Mouse (Mus musculus) limb, embryonic 11.5 days (tissue): ENCODE results near the gene Trmt2a. TPM values are rescaled to one million over a fixed set of nuclear protein-coding genes. Genes with fewer than 3 reads are reported as not detected.

Experiments used
- ATAC-seq: fragments of 200-750 bp; cut with Nextera tagmentation; 2 replicates; pipeline ENCODE4 v1.8.0; 2017; ENCODE audit warnings: low read depth; ENCODE audit not compliant: insufficient number of reproducible peaks, low FRiP score, low TSS enrichment
- DNase-seq: peaks from one replicate; pipeline ENCODE4 v3.0.0-alpha.2; 2015; ENCODE audit warnings: low spot score
- H3K27ac ChIP-seq: fragments of 300-500 bp; sonication (generic); replicated peaks from 2 replicates; pipeline ENCODE4 v1.5.1; 2014; ENCODE audit warnings: low read depth, mild to moderate bottlenecking, low read length
- H3K27me3 ChIP-seq: fragments of 300-500 bp; sonication (generic); 2 replicates; pipeline ENCODE4 v1.6.1; 2014; ENCODE audit warnings: mild to moderate bottlenecking, low read length, mixed read lengths; ENCODE audit not compliant: control insufficient read depth, insufficient read depth
- H3K36me3 ChIP-seq: fragments of 300-500 bp; sonication (generic); 2 replicates; pipeline ENCODE4 v1.6.1; 2014; ENCODE audit warnings: mild to moderate bottlenecking, low read length, moderate library complexity, mixed read lengths; ENCODE audit not compliant: control insufficient read depth, insufficient read depth
- H3K4me1 ChIP-seq: fragments of 300-500 bp; sonication (generic); 2 replicates; pipeline ENCODE4 v1.6.1; 2014; ENCODE audit warnings: low read length, mixed read lengths; ENCODE audit not compliant: control insufficient read depth, insufficient read depth
- H3K4me2 ChIP-seq: fragments of 300-500 bp; sonication (generic); 2 replicates; pipeline ENCODE4 v1.6.1; 2014; ENCODE audit warnings: low read depth, mild to moderate bottlenecking, moderate library complexity; ENCODE audit not compliant: severe bottlenecking
- H3K4me3 ChIP-seq: fragments of 300-500 bp; sonication (generic); 2 replicates; pipeline ENCODE4 v1.5.1; 2014; ENCODE audit warnings: low read depth, low read length
- H3K9ac ChIP-seq: fragments of 300-500 bp; sonication (generic); 2 replicates; pipeline ENCODE4 v1.6.1; 2014; ENCODE audit warnings: mild to moderate bottlenecking, low read length
- H3K9me3 ChIP-seq: fragments of 300-500 bp; sonication (generic); 2 replicates; pipeline ENCODE4 v1.6.1; 2016; ENCODE audit warnings: low read length; ENCODE audit not compliant: control insufficient read depth
- WGBS: fragments of 180-500 bp; shearing (Covaris S2); extraction: QIAGEN DNeasy Blood & Tissue Kit; methylation state at CpG from one replicate; pipeline ENCODE4 v1.1.7; 2014; 5-methylcytosine and 5-hydroxymethylcytosine counted together
- polyA plus RNA-seq: library from polyadenylated mRNA; unstranded; fragments of >200 nt; fragmentation: Nextera tagmentation; extraction: Ambion mirVana; gene quantifications from 2 replicates; pipeline ENCODE4 v1.2.1, GENCODE M21; 2014

The Trmt2a gene
- 95.8 and 96.0 TPM in 2 replicates for polyA plus RNA-seq

DNA sequence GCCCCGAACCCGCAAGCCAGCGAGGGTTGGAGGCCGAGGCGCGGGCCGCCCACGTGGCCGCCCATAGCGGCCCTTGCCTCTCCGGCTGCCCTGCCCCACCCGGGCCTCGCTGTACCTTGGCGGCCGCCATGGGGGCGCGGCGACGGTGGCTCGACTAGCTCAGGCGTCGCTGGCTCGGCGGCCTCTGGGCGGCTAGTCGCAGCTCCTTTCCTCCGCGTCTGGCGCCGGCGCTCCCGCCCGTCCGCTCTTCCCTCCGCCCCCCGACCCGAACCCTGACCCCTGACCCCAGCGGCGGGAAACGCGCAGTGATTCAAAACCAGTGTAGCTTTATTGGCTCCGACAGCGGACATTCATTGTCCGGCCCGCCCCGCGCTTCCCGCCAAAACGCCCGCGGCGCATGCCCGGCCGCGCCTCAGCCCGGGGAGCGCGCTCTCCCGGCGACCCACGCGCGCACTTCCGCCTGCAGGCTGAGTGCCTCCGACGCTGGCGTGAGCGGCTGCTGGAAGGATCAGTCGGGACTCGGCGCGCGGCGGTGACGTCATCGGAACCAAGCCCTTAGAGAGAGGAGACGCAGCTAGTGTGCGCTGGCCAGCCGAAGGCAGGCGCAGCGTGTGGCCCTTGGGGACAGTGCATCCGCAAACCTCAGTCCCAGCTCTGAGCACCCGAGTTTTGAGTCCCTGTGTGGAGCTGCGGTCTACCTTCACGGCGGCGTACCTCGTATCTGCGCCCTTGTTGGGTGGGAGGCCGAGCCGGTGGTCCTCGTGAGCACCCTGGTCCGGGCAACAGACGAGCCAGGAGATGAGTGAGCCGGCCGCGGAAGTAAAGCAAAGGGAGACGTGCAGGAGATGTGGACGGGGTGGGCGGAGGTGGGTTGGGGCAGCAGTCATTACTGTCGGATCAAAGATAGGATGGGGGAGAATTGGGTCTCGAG lies at the start of gene Trmt2a, which contains the start of gene Ranbp1:
TSS of gene Trmt2a (plus strand) at position 247 of the 931 bp plus-strand sequence.
TSS of gene Ranbp1 (minus strand) at position 300 of the 931 bp plus-strand sequence.
- Histone ChIP-seq H3K27me3 (no peaks in the 10 kb centered on the region), H3K9ac (peak within 1 kb of the TSS; percentile 92), H3K4me2 (peak within 1 kb of the TSS; percentile 85), H3K4me1 (peaks cover 25% of the 10 kb centered on the region), H3K9me3 (no peaks in the 10 kb centered on the region), H3K27ac (peak within 1 kb of the TSS; percentile 80), H3K4me3 (peak within 1 kb of the TSS; percentile 88), H3K36me3 (peaks cover 46% of the 10 kb centered on the region)
- ATAC-seq = peak; percentile 95
- 0% methylated on average over 99 of the region's 102 CpGs for WGBS
- peak; percentile 100 for DNase-seq

DNA sequence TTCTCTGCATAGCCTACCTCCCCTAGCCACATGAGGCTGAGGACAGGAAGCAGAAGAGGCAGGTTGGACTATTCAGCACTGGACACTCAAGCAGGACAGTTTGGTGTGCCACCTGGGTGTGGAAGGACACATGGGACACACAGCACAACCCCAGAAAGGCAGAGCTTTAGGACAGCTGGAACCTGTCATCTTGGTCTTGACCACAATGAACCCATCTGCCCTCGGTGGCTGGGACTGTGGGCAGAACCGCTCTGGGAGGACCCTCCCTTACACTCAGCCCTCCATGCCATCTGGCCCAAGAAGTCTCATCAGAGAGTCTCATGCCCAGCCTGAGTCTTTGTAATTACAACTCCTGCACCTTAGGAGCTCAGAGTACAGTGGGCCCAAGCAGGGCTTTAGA lies 48.4 kb upstream of the Trmt2a start:
- no peak overlapping the region for H3K4me2 ChIP-seq
- H3K4me1 ChIP-seq = peaks cover 69% of the 10 kb centered on the region
- no peak overlapping the region for H3K9ac ChIP-seq
- WGBS = 83% methylated on average over 2 of the region's 2 CpGs
- no peaks in the 10 kb centered on the region for H3K27me3 ChIP-seq
- H3K27ac ChIP-seq = no peak overlapping the region
- no peaks in the 10 kb centered on the region for H3K36me3 ChIP-seq
- ATAC-seq (no peak), DNase-seq (no peak)
- H3K4me3 ChIP-seq = no peak overlapping the region
- no peaks in the 10 kb centered on the region for H3K9me3 ChIP-seq

DNA sequence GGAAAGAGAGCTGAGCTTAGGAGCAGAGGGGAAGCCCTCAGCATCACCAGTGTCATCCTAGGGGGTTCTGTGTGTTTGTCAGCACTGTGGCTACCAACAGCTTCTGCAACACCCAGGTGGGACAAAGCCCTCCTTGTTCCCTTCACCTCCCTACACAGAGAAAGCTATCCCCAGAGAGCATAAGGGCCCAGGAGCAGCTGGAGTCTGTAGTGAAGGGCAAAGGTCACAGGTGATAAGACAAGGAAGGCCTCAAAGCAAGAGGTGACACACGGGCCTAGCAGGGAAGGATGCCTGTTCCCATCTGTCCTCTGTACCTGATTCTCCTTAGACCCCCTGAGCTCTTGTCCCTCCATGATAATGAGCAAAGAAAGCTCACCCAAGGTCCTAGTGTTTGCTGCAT lies 46.9 kb upstream of the Trmt2a start:
- DNase-seq (no peak), ATAC-seq (no peak)
- Histone ChIP-seq H3K9ac (no peak overlapping the region), H3K4me2 (no peak overlapping the region), H3K27me3 (no peaks in the 10 kb centered on the region), H3K36me3 (no peaks in the 10 kb centered on the region), H3K4me3 (no peak overlapping the region), H3K4me1 (peaks cover 56% of the 10 kb centered on the region), H3K27ac (no peak overlapping the region), H3K9me3 (no peaks in the 10 kb centered on the region)
- 30% methylated on average over 1 of the region's 1 CpGs for WGBS

DNA sequence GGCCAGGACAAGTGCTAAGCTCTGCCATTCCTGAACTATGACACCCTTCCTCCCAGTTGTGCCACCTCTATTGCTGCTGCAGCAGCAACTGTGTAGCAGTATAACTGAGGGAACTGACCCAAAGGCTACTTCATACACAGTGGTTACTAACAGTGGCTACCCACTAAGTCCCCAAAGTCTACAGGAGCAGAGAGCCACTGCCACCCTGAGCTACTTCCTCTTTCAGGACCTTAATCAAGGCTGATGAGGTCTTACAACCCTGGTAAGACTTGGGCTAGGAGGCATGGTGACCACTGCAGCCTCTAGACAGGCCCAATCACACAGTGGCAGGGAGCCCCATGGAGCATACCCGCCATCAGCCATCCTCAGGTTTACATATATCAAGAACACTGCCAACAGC lies 46.4 kb upstream of the Trmt2a start:
- no peak for ATAC-seq
- Histone ChIP-seq H3K9ac (no peak overlapping the region), H3K4me1 (peaks cover 52% of the 10 kb centered on the region)

DNA sequence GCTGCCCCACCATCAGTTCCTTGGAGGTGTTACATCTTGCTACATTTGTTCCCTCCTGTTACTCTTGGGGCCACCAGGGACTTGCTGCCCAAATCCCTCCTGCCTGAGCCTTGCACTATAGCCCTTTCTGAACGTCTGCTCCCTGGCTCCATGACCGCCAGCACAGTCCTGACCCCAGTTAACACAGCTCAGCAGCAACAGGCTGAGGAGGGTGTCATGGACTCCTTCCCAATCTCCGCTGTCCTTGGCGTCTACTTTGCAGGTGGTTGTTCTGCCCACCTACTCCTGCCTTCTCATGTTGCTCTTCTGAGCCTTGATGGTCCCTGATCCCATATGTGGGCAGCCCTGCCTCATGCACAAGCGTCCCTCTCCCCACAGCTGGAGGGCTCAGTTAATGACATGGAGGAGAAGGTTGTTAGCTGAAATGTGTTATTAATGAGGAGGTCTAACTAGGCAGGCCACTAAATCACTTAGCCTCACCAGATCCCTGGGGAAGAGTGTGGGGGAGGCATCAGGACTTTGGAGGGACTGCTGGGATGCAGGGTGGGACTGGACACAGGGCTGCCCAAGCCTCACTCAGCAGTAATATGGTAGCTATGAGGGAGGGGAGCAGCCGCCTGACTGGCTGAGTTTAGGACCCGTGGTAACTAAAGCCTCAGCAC lies 44.9 kb upstream of the Trmt2a start:
- H3K9ac ChIP-seq = no peak overlapping the region
- no peaks in the 10 kb centered on the region for H3K36me3 ChIP-seq
- H3K27ac ChIP-seq = peak overlapping the region; percentile 33; the same call in 1 of the 2 replicates
- H3K4me1 ChIP-seq = peaks cover 41% of the 10 kb centered on the region
- no peak overlapping the region for H3K4me2 ChIP-seq
- H3K27me3 ChIP-seq = no peaks in the 10 kb centered on the region
- H3K9me3 ChIP-seq = no peaks in the 10 kb centered on the region
- peak; percentile 71 for DNase-seq
- H3K4me3 ChIP-seq = no peak overlapping the region
- ATAC-seq = peak; percentile 79
- WGBS = 2% methylated on average over 7 of the region's 7 CpGs

More for the DNA sequence above, 46.4 kb upstream of the Trmt2a start:
- Histone ChIP-seq H3K27me3 (no peaks in the 10 kb centered on the region), H3K27ac (no peak overlapping the region), H3K36me3 (no peaks in the 10 kb centered on the region), H3K4me2 (no peak overlapping the region), H3K4me3 (no peak overlapping the region), H3K9me3 (no peaks in the 10 kb centered on the region)
- DNase-seq = no peak
- WGBS = 100% methylated on average over 1 of the region's 1 CpGs

DNA sequence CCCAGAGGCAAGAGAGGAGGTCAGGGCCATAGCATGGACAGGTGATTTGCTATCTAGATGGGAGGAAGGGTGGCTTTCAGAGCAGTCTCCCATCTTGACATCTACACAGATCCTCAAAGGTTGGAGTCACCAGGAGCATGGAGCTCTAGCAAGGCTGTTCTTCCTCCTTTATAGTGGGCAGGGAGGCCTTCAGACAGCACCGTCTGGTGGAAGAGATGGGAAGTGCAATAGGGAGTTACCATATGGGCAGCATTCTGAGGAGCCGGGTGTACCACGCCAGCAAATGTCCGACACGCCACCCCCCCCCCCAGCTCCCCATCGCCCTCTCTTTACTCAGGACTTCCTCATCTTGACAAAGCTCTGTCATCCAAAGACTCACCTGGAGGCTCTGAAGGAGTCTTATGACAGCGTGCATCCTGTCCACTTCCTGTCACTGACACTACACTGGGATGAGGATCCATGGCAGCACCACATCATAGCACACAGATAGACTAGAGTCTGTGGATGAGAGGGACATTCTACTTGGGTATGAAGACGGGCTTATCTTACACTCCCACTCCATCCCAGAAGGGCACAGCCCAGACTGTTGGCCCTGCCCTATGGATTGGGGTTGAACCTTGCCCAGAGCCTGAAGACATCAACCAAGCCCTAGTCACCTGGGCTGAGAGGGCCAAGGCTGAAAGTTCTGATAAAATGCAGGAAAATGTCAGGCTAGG lies 37.6 kb upstream of the Trmt2a start:
- Histone ChIP-seq H3K4me1 (peaks cover 12% of the 10 kb centered on the region), H3K36me3 (no peaks in the 10 kb centered on the region), H3K4me2 (no peak overlapping the region), H3K27me3 (peaks cover 2% of the 10 kb centered on the region; the same call in 1 of the 2 replicates), H3K9ac (no peak overlapping the region), H3K27ac (no peak overlapping the region), H3K4me3 (no peak overlapping the region), H3K9me3 (no peaks in the 10 kb centered on the region)
- DNase-seq (peak; percentile 85), ATAC-seq (no peak)
- 25% methylated on average over 8 of the region's 8 CpGs for WGBS

DNA sequence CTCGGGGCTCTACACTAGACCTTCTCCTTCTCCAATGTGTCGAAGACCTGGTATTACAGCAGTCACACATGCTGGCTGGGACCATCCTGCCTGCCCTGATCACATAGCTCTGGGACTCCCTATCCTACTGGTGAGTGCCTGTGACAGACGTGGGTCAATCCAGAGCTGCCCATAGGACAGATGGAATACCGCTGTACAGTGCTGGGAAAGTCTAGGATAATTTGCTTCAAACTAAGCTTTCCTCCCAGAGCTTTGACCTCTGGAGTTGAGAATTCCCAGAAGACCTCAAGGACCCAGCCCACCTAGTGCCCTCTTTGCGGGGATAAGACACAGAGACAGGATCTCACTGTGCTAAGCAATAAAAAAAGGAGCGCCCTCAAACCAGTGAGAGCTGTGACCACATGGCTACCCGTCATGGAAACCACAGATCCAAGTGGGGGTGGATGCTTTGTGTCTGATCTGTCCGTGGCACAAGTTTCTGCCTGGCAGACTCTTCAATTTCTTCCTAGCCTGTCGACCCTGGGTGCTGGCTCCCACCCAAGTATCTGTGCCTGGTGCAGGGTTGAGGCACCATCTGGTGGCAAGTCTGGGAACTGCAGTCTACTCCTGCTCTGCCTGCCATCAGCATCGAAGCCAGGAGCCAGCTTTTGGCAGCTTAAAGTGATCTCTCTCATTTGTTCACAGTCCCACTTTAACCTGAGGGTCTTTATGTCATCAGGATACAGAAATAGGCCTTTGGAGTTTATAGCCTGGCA lies 36.9 kb upstream of the Trmt2a start:
- no peak overlapping the region for H3K27ac ChIP-seq
- ATAC-seq (peak; percentile 19; the same call in 1 of the 2 replicates), DNase-seq (peak; percentile 96)
- 46% methylated on average over 10 of the region's 10 CpGs for WGBS
- no peak overlapping the region for H3K9ac ChIP-seq
- H3K36me3 ChIP-seq = no peaks in the 10 kb centered on the region
- no peak overlapping the region for H3K4me2 ChIP-seq
- H3K9me3 ChIP-seq = no peaks in the 10 kb centered on the region
- H3K4me1 ChIP-seq = peaks cover 12% of the 10 kb centered on the region
- H3K27me3 ChIP-seq = peaks cover 2% of the 10 kb centered on the region; the same call in 1 of the 2 replicates
- no peak overlapping the region for H3K4me3 ChIP-seq
